Mouse (Mus musculus): ENCODE results near the gene Cmip.

GRCm38 (mm10) chr8:117507703-117508102, 250.8 kb downstream of the Cmip start:
- TF ChIP-seq EP300 (IDR thresholded peaks at IDR 0.05; ENCODE audit: low read depth in 1 of 2, low read length in 2 of 2) (no peak), CTCF (IDR thresholded peaks at IDR 0.05 in 2 of 3, conservative IDR thresholded peaks at IDR 0.05 in 1 of 3; ENCODE audit: control insufficient read depth in 1 of 3, insufficient read depth in 1 of 3, low read depth in 2 of 3, low read length in 3 of 3, poor library complexity in 1 of 3, severe bottlenecking in 1 of 3) (no peak), MAFK (IDR thresholded peaks at IDR 0.05; ENCODE audit: borderline replicate concordance, low read depth, low read length) (no peak), NELFE (IDR thresholded peaks at IDR 0.05; ENCODE audit: low read depth, low read length) (no peak), RCOR1 (IDR thresholded peaks at IDR 0.05; ENCODE audit: low read depth, low read length) (no peak), POLR2AphosphoS5 (IDR thresholded peaks at IDR 0.05; ENCODE audit: borderline replicate concordance, low read depth, low read length) (no peak), MAZ (IDR thresholded peaks at IDR 0.05; ENCODE audit: low read depth, low read length) (no peak), POLR2A (IDR thresholded peaks at IDR 0.05; ENCODE audit: control insufficient read depth in 1 of 2, insufficient read depth in 1 of 2, low read depth in 1 of 2, low read length in 2 of 2, poor library complexity in 1 of 2) (no peak), MAX (IDR thresholded peaks at IDR 0.05; ENCODE audit: low read length) (no peak), HCFC1 (IDR thresholded peaks at IDR 0.05; ENCODE audit: low read depth, low read length) (no peak), GATA1 (IDR thresholded peaks at IDR 0.05; ENCODE audit: low read depth, low read length) (no peak), E2F4 (IDR thresholded peaks at IDR 0.05; ENCODE audit: borderline replicate concordance, low read depth, low read length) (no peak)

Measured in MEL (cell line).